Mouse (Mus musculus) heart, adult 2 months (tissue): ENCODE results near the gene Msrb3.

Experiments used
- CTCF ChIP-seq: fragments of 200-600 bp; IDR thresholded peaks from 2 replicates; pipeline ENCODE4 v1.8.1; 2022; ENCODE audit warnings: antibody characterized with exemption, mild to moderate bottlenecking, moderate library complexity
- POLR2A ChIP-seq: fragments of 200-500 bp; IDR thresholded peaks from 2 replicates; pipeline ENCODE4 v1.6.1; 2011; ENCODE audit warnings: mild to moderate bottlenecking, low read depth, low read length, control low read depth; ENCODE audit not compliant: insufficient read depth

- TF ChIP-seq CTCF = no peak
- no peak for TF ChIP-seq POLR2A
Measured at GRCm38 (mm10) chr10:120751295-120751722, 147.6 kb downstream of the Msrb3 start.
